Mouse (Mus musculus): ENCODE results near the gene Ski. TPM values are rescaled to one million over a fixed set of nuclear protein-coding genes. Genes with fewer than 3 reads are reported as not detected.

Ski gene
- total and polyA plus RNA-seq, 2 experiments from 2014 or later: 8.4 to 63.1 TPM

DNA sequence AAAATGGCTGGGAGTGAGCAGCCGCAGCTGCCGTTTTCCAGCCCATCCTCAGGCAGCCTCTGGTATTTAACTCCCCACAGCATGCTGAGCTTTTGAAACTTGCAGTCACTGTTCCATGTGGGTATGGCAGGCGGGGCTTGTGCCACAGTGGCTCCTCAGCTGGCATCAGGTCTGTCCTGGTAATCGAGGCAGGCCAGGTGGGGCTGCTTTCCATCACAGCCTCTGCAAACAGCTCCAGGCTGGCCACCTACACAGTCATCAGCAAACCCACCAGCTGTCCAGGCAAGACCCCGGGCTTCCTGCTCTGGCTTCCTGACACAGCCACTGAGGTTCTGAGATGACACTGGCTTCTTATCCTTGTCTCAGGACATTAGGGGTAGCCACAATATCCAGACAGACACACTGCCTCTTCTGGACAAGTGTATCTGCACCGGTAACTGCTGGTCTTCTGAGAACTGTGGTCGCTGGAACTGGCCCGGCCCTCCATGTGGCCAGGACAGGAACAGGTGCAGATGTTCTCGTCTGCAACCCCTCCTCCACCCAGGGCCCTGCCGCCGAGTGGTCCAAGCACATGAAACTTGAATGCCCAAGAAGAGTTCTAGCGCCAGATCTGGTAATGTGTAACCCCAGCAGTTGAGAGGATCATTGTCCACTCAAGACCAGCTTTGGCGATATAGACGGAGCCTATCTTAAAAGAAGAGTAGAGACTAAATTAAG lies 76.1 kb downstream of the Ski start:
- no peaks in the 10 kb centered on the region for H3K27me3 ChIP-seq (ENCODE audit: insufficient read depth, low read length)
- H3K36me3 ChIP-seq (ENCODE audit: insufficient read depth, low read length): no peaks in the 10 kb centered on the region
- WGBS: 71% methylated on average over 14 of the region's 14 CpGs
- ATAC-seq (ENCODE audit: low FRiP score): no peak
- no peaks in the 10 kb centered on the region for H3K9me3 ChIP-seq (ENCODE audit: low read length)
- no peak for TF ChIP-seq CTCF (IDR thresholded peaks at IDR 0.05)
- peaks cover 22% of the 10 kb centered on the region; the same call in 1 of the 2 replicates for H3K4me1 ChIP-seq (ENCODE audit: insufficient read depth, low read length)
- H3K4me2 ChIP-seq (ENCODE audit: low read depth, low read length, poor library complexity, severe bottlenecking): no peak overlapping the region
- no peak for DNase-seq (ENCODE audit: low spot score)
- H3K9ac ChIP-seq (replicated peaks; ENCODE audit: low read length, poor library complexity, severe bottlenecking): no peak overlapping the region
- H3K4me3 ChIP-seq (ENCODE audit: low read depth, low read length): no peak overlapping the region
- H3K27ac ChIP-seq (ENCODE audit: low read depth, low read length): no peak overlapping the region

- Histone ChIP-seq H3K36me3 (ENCODE audit: insufficient read depth, low read length) (no peaks in the 10 kb centered on the region), H3K4me1 (ENCODE audit: insufficient read depth, low read length) (peaks cover 11% of the 10 kb centered on the region; the same call in 1 of the 2 replicates), H3K9ac (replicated peaks; ENCODE audit: low read length, poor library complexity, severe bottlenecking) (no peak overlapping the region), H3K9me3 (ENCODE audit: low read length) (no peaks in the 10 kb centered on the region), H3K27me3 (ENCODE audit: insufficient read depth, low read length) (no peaks in the 10 kb centered on the region), H3K4me3 (ENCODE audit: low read depth, low read length) (no peak overlapping the region), H3K27ac (ENCODE audit: low read depth, low read length) (peak overlapping the region; percentile 64), H3K4me2 (ENCODE audit: low read depth, low read length, poor library complexity, severe bottlenecking) (no peak overlapping the region)
- peak; percentile 29 for TF ChIP-seq CTCF (IDR thresholded peaks at IDR 0.05)
- ATAC-seq (ENCODE audit: low FRiP score): no peak
- DNase-seq (ENCODE audit: low spot score): no peak
- 51% methylated on average over 3 of the region's 4 CpGs for WGBS
Measured at GRCm38 (mm10) chr4:155144548-155145180, 77.7 kb downstream of the Ski start.

- ATAC-seq (ENCODE audit: low FRiP score) (peak; percentile 84), DNase-seq (ENCODE audit: low spot score) (peak; percentile 84)
- H3K36me3 ChIP-seq (ENCODE audit: insufficient read depth, low read length): no peaks in the 10 kb centered on the region
- 21% methylated on average over 12 of the region's 12 CpGs for WGBS
- peaks cover 11% of the 10 kb centered on the region; the same call in 1 of the 2 replicates for H3K4me1 ChIP-seq (ENCODE audit: insufficient read depth, low read length)
- no peak overlapping the region for H3K4me3 ChIP-seq (ENCODE audit: low read depth, low read length)
- H3K27ac ChIP-seq (ENCODE audit: low read depth, low read length): peak overlapping the region; percentile 64
- no peaks in the 10 kb centered on the region for H3K27me3 ChIP-seq (ENCODE audit: insufficient read depth, low read length)
- TF ChIP-seq CTCF (IDR thresholded peaks at IDR 0.05): no peak
- H3K4me2 ChIP-seq (ENCODE audit: low read depth, low read length, poor library complexity, severe bottlenecking): no peak overlapping the region
- H3K9me3 ChIP-seq (ENCODE audit: low read length): no peaks in the 10 kb centered on the region
- 0 out of 2 replicates have a peak overlapping the region, but pooled peaks have one; percentile 24 for H3K9ac ChIP-seq (replicated peaks; ENCODE audit: low read length, poor library complexity, severe bottlenecking)
Measured at GRCm38 (mm10) chr4:155143871-155144502, 78.4 kb downstream of the Ski start.

GRCm38 (mm10) chr4:155143411-155143810 lies 79.0 kb downstream of the Ski start:
- H3K9ac ChIP-seq (replicated peaks; ENCODE audit: low read length, poor library complexity, severe bottlenecking): 0 out of 2 replicates have a peak overlapping the region, but pooled peaks have one; percentile 24

DNA sequence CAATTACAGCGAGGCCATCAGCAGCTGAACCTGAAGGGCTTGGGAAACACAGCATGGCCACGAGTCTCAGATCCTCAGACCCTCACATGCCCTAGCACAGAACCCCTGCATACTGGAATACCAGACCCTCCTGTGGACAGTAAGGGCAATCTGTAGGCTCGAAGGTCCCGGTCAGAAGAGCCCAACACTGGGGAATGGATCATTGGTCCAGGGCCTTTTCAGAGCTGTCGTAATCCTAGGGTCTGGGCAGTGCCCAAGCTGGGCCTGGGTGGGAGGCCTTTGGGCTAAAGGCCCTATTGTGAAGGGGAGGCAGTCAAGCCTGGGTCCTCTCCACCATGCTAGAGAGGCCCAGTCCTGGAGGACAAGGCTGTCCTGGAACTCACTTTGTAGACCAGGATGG lies 79.6 kb downstream of the Ski start:
- Histone ChIP-seq H3K9ac (replicated peaks; ENCODE audit: low read length, poor library complexity, severe bottlenecking) (no peak overlapping the region), H3K4me3 (ENCODE audit: low read depth, low read length) (no peak overlapping the region), H3K9me3 (ENCODE audit: low read length) (no peaks in the 10 kb centered on the region), H3K36me3 (ENCODE audit: insufficient read depth, low read length) (no peaks in the 10 kb centered on the region), H3K27ac (ENCODE audit: low read depth, low read length) (no peak overlapping the region), H3K4me2 (ENCODE audit: low read depth, low read length, poor library complexity, severe bottlenecking) (no peak overlapping the region), H3K4me1 (ENCODE audit: insufficient read depth, low read length) (peaks cover 11% of the 10 kb centered on the region; the same call in 1 of the 2 replicates), H3K27me3 (ENCODE audit: insufficient read depth, low read length) (no peaks in the 10 kb centered on the region)
- no peak for DNase-seq (ENCODE audit: low spot score)
- no peak for ATAC-seq (ENCODE audit: low FRiP score)
- no peak for TF ChIP-seq CTCF (IDR thresholded peaks at IDR 0.05)
- 90% methylated on average over 5 of the region's 5 CpGs for WGBS

More at GRCm38 (mm10) chr4:155143411-155143810, 79.0 kb downstream of the Ski start:
- 46% methylated on average over 2 of the region's 2 CpGs for WGBS
- Histone ChIP-seq H3K4me1 (ENCODE audit: insufficient read depth, low read length) (peaks cover 11% of the 10 kb centered on the region; the same call in 1 of the 2 replicates), H3K27ac (ENCODE audit: low read depth, low read length) (peak overlapping the region; percentile 64), H3K27me3 (ENCODE audit: insufficient read depth, low read length) (no peaks in the 10 kb centered on the region), H3K9me3 (ENCODE audit: low read length) (no peaks in the 10 kb centered on the region), H3K36me3 (ENCODE audit: insufficient read depth, low read length) (no peaks in the 10 kb centered on the region), H3K4me3 (ENCODE audit: low read depth, low read length) (no peak overlapping the region), H3K4me2 (ENCODE audit: low read depth, low read length, poor library complexity, severe bottlenecking) (no peak overlapping the region)
- DNase-seq (ENCODE audit: low spot score): no peak
- TF ChIP-seq CTCF (IDR thresholded peaks at IDR 0.05): no peak
- no peak for ATAC-seq (ENCODE audit: low FRiP score)

All from midbrain, postnatal 0 days (tissue).